Mouse (Mus musculus): ENCODE measurements around the gene Fancf.

The Fancf gene

GRCm38 (mm10) chr7:51850877-51851276 lies 11.2 kb downstream of the Fancf start:
- DNase-seq (ENCODE audit: extremely low read depth, insufficient read length, low spot score): no peak

GRCm38 (mm10) chr7:51840515-51840914 lies 21.6 kb downstream of the Fancf start:
- DNase-seq (ENCODE audit: extremely low read depth, insufficient read length, low spot score): no peak

- DNase-seq (ENCODE audit: extremely low read depth, insufficient read length, low spot score): no peak
Measured at GRCm38 (mm10) chr7:51831917-51832316, 30.1 kb downstream of the Fancf start.

- no peak for DNase-seq (ENCODE audit: extremely low read depth, insufficient read length, low spot score)
Measured at GRCm38 (mm10) chr7:51823562-51824338, 38.3 kb downstream of the Fancf start.

DNA sequence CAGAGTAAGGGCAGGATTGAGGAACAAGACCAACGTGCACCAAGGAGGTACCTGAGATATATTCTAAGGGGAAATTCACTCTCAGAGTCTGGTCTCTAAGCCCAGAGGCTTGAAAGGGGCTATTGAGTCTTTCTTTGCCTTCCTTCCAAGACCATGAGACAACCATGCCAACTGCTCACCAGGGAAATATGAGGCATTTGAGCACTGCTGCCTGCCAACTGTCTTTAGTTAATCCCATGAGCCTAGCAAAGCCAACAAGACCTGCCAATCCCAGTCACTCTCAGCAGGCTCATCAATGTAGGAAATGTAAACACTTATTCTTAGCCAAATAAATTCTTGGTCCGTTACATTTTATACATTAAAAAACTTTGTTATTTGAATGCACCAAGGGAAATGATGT lies 40.6 kb downstream of the Fancf start:
- DNase-seq (ENCODE audit: extremely low read depth, insufficient read length, low spot score): no peak

DNA sequence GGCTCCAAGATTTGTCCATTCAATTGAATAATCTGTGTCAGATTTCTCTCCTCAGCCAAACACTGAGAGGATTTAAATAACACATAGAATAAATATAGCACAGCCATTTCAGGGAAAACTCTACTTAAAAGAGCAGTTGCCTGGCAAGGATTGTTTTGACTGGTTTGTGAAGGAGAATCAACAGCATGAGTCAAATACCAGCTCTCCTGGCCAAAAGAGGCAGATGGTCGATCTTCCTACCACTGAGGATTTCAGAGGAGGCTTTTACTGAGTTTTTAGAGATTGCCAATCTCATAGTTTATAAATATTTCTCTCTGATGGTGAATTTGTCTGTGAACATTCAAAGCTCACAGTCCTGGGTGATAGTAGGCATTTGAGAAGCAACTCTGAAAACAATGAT lies 42.2 kb downstream of the Fancf start:
- DNase-seq (ENCODE audit: extremely low read depth, insufficient read length, low spot score): no peak

GRCm38 (mm10) chr7:51818251-51818974 lies 43.7 kb downstream of the Fancf start:
- DNase-seq (ENCODE audit: extremely low read depth, insufficient read length, low spot score): peak; percentile 59

- no peak for DNase-seq (ENCODE audit: extremely low read depth, insufficient read length, low spot score)
Measured at GRCm38 (mm10) chr7:51816283-51816839, 45.7 kb downstream of the Fancf start.

DNA sequence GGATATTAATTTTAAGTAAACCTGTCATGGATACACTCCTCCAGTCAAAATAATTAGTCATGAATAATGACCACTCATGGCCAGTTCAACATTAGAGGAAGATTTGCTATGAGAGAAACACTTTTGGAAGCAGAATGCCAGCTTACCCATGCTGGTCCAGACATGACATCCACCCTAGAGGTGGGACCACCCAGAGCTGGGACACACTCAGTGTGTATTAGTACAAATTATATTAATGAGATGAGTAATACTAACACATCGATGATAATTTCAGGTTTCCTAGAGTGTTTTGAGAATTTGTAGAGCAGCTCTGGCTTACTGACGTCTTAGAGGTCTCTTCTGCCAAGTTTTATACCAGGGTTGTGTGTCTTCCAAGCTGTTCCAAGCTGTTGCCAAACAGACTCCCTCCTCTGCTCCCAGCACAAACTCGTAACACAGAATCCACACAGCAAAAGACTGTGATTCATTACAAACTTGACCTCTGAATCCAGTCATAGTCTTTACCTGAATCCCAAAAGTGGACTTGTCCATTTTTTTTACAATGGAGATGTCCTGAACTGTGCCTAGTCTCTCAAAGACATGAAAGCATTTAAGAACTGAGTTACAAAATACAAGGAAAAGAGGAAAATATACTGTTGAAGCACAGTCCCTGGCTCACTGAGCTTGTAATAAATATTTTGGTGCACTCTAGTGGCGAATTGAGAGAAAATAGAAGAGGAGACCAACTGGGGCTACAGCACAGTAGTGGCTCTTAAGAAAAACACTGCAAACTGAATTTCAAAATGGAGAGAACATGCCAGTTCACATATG lies 46.4 kb downstream of the Fancf start:
- peak; percentile 15 for DNase-seq (ENCODE audit: extremely low read depth, insufficient read length, low spot score)

All from 3134 (cell line).